Mouse (Mus musculus): ENCODE results near the gene Sirt4. TPM values are rescaled to one million over a fixed set of nuclear protein-coding genes. Genes with fewer than 3 reads are reported as not detected.
"Not testable (repeated sequence)": the region's sequence is repeated elsewhere in the genome, so short reads cannot be mapped to it uniquely, and the experiment has no call there.

Gene Sirt4
- total RNA-seq, 2 experiments from 2014 or later: 19.7 to 51.7 TPM

- intact Hi-C loops (cut with DNase I): no loop called here
- DNase-seq (ENCODE audit: low spot score in 2 of 2): no peak
These were observed 31.8 kb upstream of the Sirt4 start for GRCm38 (mm10) chr5:115516081-115516907.

GRCm38 (mm10) chr5:115514896-115515587, 30.5 kb upstream of the Sirt4 start:
- peak in 1 of 2 experiments; percentile 17 for DNase-seq (ENCODE audit: low spot score in 2 of 2)

GRCm38 (mm10) chr5:115514346-115514745, 29.8 kb upstream of the Sirt4 start:
- DNase-seq (ENCODE audit: low spot score in 2 of 2): no peak
- intact Hi-C loops (cut with DNase I): no loop called here

More at GRCm38 (mm10) chr5:115514896-115515587, 30.5 kb upstream of the Sirt4 start:
- intact Hi-C loops (cut with DNase I): no loop called here

GRCm38 (mm10) chr5:115513721-115514120, 29.2 kb upstream of the Sirt4 start:
- DNase-seq (ENCODE audit: low spot score in 2 of 2): no peak
- intact Hi-C loops (cut with DNase I): no loop called here

- intact Hi-C loops (cut with DNase I): no loop called here
- DNase-seq (ENCODE audit: low spot score in 2 of 2): no peak
These were observed 28.7 kb upstream of the Sirt4 start for GRCm38 (mm10) chr5:115513246-115513645.

- no peak for DNase-seq (ENCODE audit: low spot score in 2 of 2)
- intact Hi-C loops (cut with DNase I): no loop called here
These were observed 27.9 kb upstream of the Sirt4 start for GRCm38 (mm10) chr5:115512375-115512774.

- intact Hi-C loops (cut with DNase I): loop anchor here (5.0 kb wide), 1 partner anchor 47 kb away; the partner anchor contains the start of gene Rplp0
- no peak for DNase-seq (ENCODE audit: low spot score in 2 of 2)
These were observed 25.5 kb upstream of the Sirt4 start for GRCm38 (mm10) chr5:115509790-115510689.

GRCm38 (mm10) chr5:115509321-115509761, 24.8 kb upstream of the Sirt4 start:
- no peak for DNase-seq (ENCODE audit: low spot score in 2 of 2)
- intact Hi-C loops (cut with DNase I): loop anchor here (5.0 kb wide), 1 partner anchor 48 kb away; the partner anchor contains the start of gene Rplp0

GRCm38 (mm10) chr5:115508859-115509147, 24.3 kb upstream of the Sirt4 start:
- DNase-seq (ENCODE audit: low spot score in 2 of 2): no peak
- intact Hi-C loops (cut with DNase I): loop anchor here (5.0 kb wide), 1 partner anchor 48 kb away; the partner anchor contains the start of gene Rplp0

GRCm38 (mm10) chr5:115507981-115508858, 23.7 kb upstream of the Sirt4 start:
- intact Hi-C loops (cut with DNase I): loop anchor here (5.0 kb wide), 1 partner anchor 49 kb away; the partner anchor contains the start of gene Rplp0
- no peak for DNase-seq (ENCODE audit: low spot score in 2 of 2)

- intact Hi-C loops (cut with DNase I): loop anchor here (5.0 kb wide), 1 partner anchor 50 kb away; the partner anchor contains the start of gene Rplp0
These were observed 22.9 kb upstream of the Sirt4 start for GRCm38 (mm10) chr5:115507267-115507980.

GRCm38 (mm10) chr5:115506454-115507201, 22.1 kb upstream of the Sirt4 start, which contains the start of gene Pxn:
Gene Pxn (plus strand): TSS chr5:115506676.
- DNase-seq (ENCODE audit: low spot score in 2 of 2): peak; percentile 87 to 89
- intact Hi-C loops (cut with DNase I): loop anchor here (1.0 to 5.0 kb wide), 2 partner anchors 32 to 51 kb away; partner anchors contain the start of gene Rplp0

More at GRCm38 (mm10) chr5:115507267-115507980, 22.9 kb upstream of the Sirt4 start:
- DNase-seq (ENCODE audit: low spot score in 2 of 2): no peak

GRCm38 (mm10) chr5:115505617-115506016, 21.1 kb upstream of the Sirt4 start:
- intact Hi-C loops (cut with DNase I): loop anchor here (1.0 to 5.0 kb wide), 2 partner anchors 33 to 52 kb away; partner anchors contain the start of gene Rplp0
- DNase-seq (ENCODE audit: low spot score in 2 of 2): not testable (repeated sequence)

GRCm38 (mm10) chr5:115503035-115503434, 18.5 kb upstream of the Sirt4 start:
- intact Hi-C loops (cut with DNase I): no loop called here
- DNase-seq (ENCODE audit: low spot score in 2 of 2): no peak

GRCm38 (mm10) chr5:115500383-115500935, 15.9 kb upstream of the Sirt4 start:
- intact Hi-C loops (cut with DNase I): no loop called here
- no peak for DNase-seq (ENCODE audit: low spot score in 2 of 2)

GRCm38 (mm10) chr5:115498307-115499240, 14.0 kb upstream of the Sirt4 start:
- intact Hi-C loops (cut with DNase I): no loop called here
- peak in 1 of 2 experiments; percentile 20 for DNase-seq (ENCODE audit: low spot score in 2 of 2)
